Mouse (Mus musculus) stomach, embryonic 14.5 days (tissue): ENCODE data around the gene Ceacam2. TPM values are rescaled to one million over a fixed set of nuclear protein-coding genes. Genes with fewer than 3 reads are reported as not detected.
"Not testable (repeated sequence)": the region's sequence is repeated elsewhere in the genome, so short reads cannot be mapped to it uniquely, and the experiment has no call there.

Source experiments
- ATAC-seq: fragments of 200-750 bp; cut with Nextera tagmentation; 2 replicates; pipeline ENCODE4 v1.8.0; 2017; ENCODE audit warnings: low read depth, moderate TSS enrichment; ENCODE audit not compliant: insufficient number of reproducible peaks, insufficient read depth, low FRiP score
- H3K27ac ChIP-seq: fragments of 300-500 bp; sonication (generic); 2 replicates; pipeline ENCODE4 v1.5.1; 2014; ENCODE audit warnings: mild to moderate bottlenecking, low read length, moderate library complexity, mixed read lengths
- H3K27me3 ChIP-seq: fragments of 300-500 bp; sonication (generic); 2 replicates; pipeline ENCODE4 v1.6.1; 2014; ENCODE audit warnings: low read length, control low read depth, mixed read lengths; ENCODE audit not compliant: control insufficient read depth, insufficient read depth
- H3K36me3 ChIP-seq: fragments of 300-500 bp; sonication (generic); 2 replicates; pipeline ENCODE4 v1.6.1; 2014; ENCODE audit warnings: mild to moderate bottlenecking, control low read depth, low read length, moderate library complexity, mixed read lengths; ENCODE audit not compliant: control insufficient read depth, insufficient read depth
- H3K4me1 ChIP-seq: fragments of 300-500 bp; sonication (generic); 2 replicates; pipeline ENCODE4 v1.6.1; 2014; ENCODE audit warnings: low read length, control low read depth, mixed read lengths; ENCODE audit not compliant: control insufficient read depth, insufficient read depth
- H3K4me2 ChIP-seq: fragments of 300-500 bp; sonication (generic); replicated peaks from 2 replicates; pipeline ENCODE4 v1.6.1; 2014; ENCODE audit warnings: low read depth, low read length, control low read depth
- H3K4me3 ChIP-seq: fragments of 300-500 bp; sonication (generic); 2 replicates; pipeline ENCODE4 v1.5.1; 2014; ENCODE audit warnings: low read depth, low read length, control low read depth
- H3K9ac ChIP-seq: fragments of 300-500 bp; sonication (generic); replicated peaks from 2 replicates; pipeline ENCODE4 v1.6.1; 2014; ENCODE audit warnings: low read depth, mild to moderate bottlenecking, control low read depth, low read length, moderate library complexity, mixed read lengths
- H3K9me3 ChIP-seq: fragments of 300-500 bp; sonication (generic); 2 replicates; pipeline ENCODE4 v1.6.1; 2016; ENCODE audit warnings: low read depth, low read length, control low read depth; ENCODE audit not compliant: control insufficient read depth
- WGBS: fragments of 180-500 bp; shearing (Covaris S2); extraction: QIAGEN DNeasy Blood & Tissue Kit; methylation state at CpG from one replicate; pipeline ENCODE4 v1.1.7; 2014; 5-methylcytosine and 5-hydroxymethylcytosine counted together
- polyA plus RNA-seq: library from polyadenylated mRNA; unstranded; fragments of >200 nt; fragmentation: Nextera tagmentation; extraction: Ambion mirVana; gene quantifications from 2 replicates; pipeline ENCODE4 v1.2.1, GENCODE M21; 2014

Ceacam2 gene
- polyA plus RNA-seq, 1 experiment from 2014 or later: not detected

- H3K36me3 ChIP-seq, H3K9me3 ChIP-seq, H3K4me1 ChIP-seq, H3K4me2 ChIP-seq, H3K4me3 ChIP-seq, H3K9ac ChIP-seq, H3K27ac ChIP-seq, H3K27me3 ChIP-seq: not testable (repeated sequence)
- WGBS: 12% methylated on average over 5 of the region's 5 CpGs
- peak; percentile 77 for ATAC-seq
These were observed 62.4 kb downstream of the Ceacam2 start, which contains the start of gene Ceacam1 for GRCm38 (mm10) chr7:25477091-25477751. Gene Ceacam1 (minus strand): TSS chr7:25477603.

GRCm38 (mm10) chr7:25471821-25472220 is 67.8 kb downstream of the Ceacam2 start:
- H3K36me3 ChIP-seq, ATAC-seq: not testable (repeated sequence)

More at GRCm38 (mm10) chr7:25471821-25472220, 67.8 kb downstream of the Ceacam2 start:
- not testable (repeated sequence) for H3K9ac ChIP-seq, H3K27me3 ChIP-seq, H3K4me2 ChIP-seq, H3K9me3 ChIP-seq, H3K4me1 ChIP-seq, H3K4me3 ChIP-seq, H3K27ac ChIP-seq
- WGBS: 76% methylated on average over 6 of the region's 6 CpGs

Other genes with a start within 250 kb of the Ceacam2 start
- 274 and 284 TPM in 2 replicates for gene Pafah1b3, start 241.9 kb downstream of the Ceacam2 start, polyA plus RNA-seq
- gene Prr19, start 238.4 kb downstream of the Ceacam2 start, polyA plus RNA-seq: 0.76 and 1.1 TPM in 2 replicates
- gene Tmem145, start 233.8 kb downstream of the Ceacam2 start, polyA plus RNA-seq: 1.9 and 2.0 TPM in 2 replicates
- 12.2 and 13.0 TPM in 2 replicates for gene Megf8, start 222.7 kb downstream of the Ceacam2 start, polyA plus RNA-seq
- 0.55 TPM in 1 of 2 replicates, not detected in the other for gene Cnfn, start 170.1 kb downstream of the Ceacam2 start, polyA plus RNA-seq
- 3.7 and 5.3 TPM in 2 replicates for gene Lipe, start 141.1 kb downstream of the Ceacam2 start, polyA plus RNA-seq
- 0.58 TPM in 1 of 2 replicates, not detected in the other for gene Cxcl17, start 127.0 kb downstream of the Ceacam2 start, polyA plus RNA-seq
- 14.8 and 21.2 TPM in 2 replicates for gene Ceacam1, start 62.3 kb downstream of the Ceacam2 start, polyA plus RNA-seq
- gene Erich4, start 76.0 kb upstream of the Ceacam2 start, polyA plus RNA-seq: not detected in 2 replicates
- gene Dmac2, start 79.6 kb upstream of the Ceacam2 start, polyA plus RNA-seq: 39.0 and 44.9 TPM in 2 replicates
- gene B3gnt8, start 86.8 kb upstream of the Ceacam2 start, polyA plus RNA-seq: 6.2 and 6.5 TPM in 2 replicates
- gene Bckdha, start 119.1 kb upstream of the Ceacam2 start, polyA plus RNA-seq: 48.6 and 52.2 TPM in 2 replicates
- 72.9 and 83.0 TPM in 2 replicates for gene Exosc5, start 119.3 kb upstream of the Ceacam2 start, polyA plus RNA-seq
- gene Tmem91, start 135.3 kb upstream of the Ceacam2 start, polyA plus RNA-seq: 4.2 and 5.9 TPM in 2 replicates
- gene B9d2, start 140.9 kb upstream of the Ceacam2 start, polyA plus RNA-seq: 29.7 and 31.5 TPM in 2 replicates
- gene Tgfb1, start 147.1 kb upstream of the Ceacam2 start, polyA plus RNA-seq: 3.6 and 3.7 TPM in 2 replicates
- gene Ccdc97, start 179.2 kb upstream of the Ceacam2 start, polyA plus RNA-seq: 29.4 and 30.8 TPM in 2 replicates
- 77.2 and 77.8 TPM in 2 replicates for gene Hnrnpul1, start 214.9 kb upstream of the Ceacam2 start, polyA plus RNA-seq
- 66.4 and 75.3 TPM in 2 replicates for gene Axl, start 248.8 kb upstream of the Ceacam2 start, polyA plus RNA-seq